Mouse (Mus musculus) midbrain, embryonic 10.5 days (tissue): ENCODE data around the gene Fgf18. TPM values are rescaled to one million over a fixed set of nuclear protein-coding genes. Genes with fewer than 3 reads are reported as not detected.
A peak's percentile ranks its signal among the peaks of the same experiment; 100 is the strongest.

Source experiments
- DNase-seq: peaks from one replicate; pipeline ENCODE4 v3.0.0-alpha.2; 2017; ENCODE audit warnings: low spot score
- H3K27ac ChIP-seq: fragments of 300-500 bp; sonication (generic); replicated peaks from 2 replicates; pipeline ENCODE4 v1.5.1; 2016; ENCODE audit warnings: mild to moderate bottlenecking
- H3K27me3 ChIP-seq: fragments of 300-500 bp; sonication (generic); 2 replicates; pipeline ENCODE4 v1.6.1; 2016; ENCODE audit warnings: low read depth, mild to moderate bottlenecking; ENCODE audit not compliant: poor library complexity, severe bottlenecking
- H3K36me3 ChIP-seq: fragments of 300-500 bp; sonication (generic); 2 replicates; pipeline ENCODE4 v1.6.1; 2016; ENCODE audit warnings: mild to moderate bottlenecking, moderate library complexity
- H3K4me1 ChIP-seq: fragments of 300-500 bp; sonication (generic); 2 replicates; pipeline ENCODE4 v1.6.1; 2016
- H3K4me3 ChIP-seq: fragments of 300-500 bp; sonication (generic); 2 replicates; pipeline ENCODE4 v1.5.1; 2016; ENCODE audit warnings: mild to moderate bottlenecking, moderate library complexity
- H3K9me3 ChIP-seq: fragments of 300-500 bp; sonication (generic); replicated peaks from 2 replicates; pipeline ENCODE4 v1.6.1; 2016; ENCODE audit warnings: mild to moderate bottlenecking
- WGBS: fragments of 180-500 bp; shearing (Covaris S2); methylation state at CpG from one replicate; pipeline ENCODE4 v1.1.7; 2016; 5-methylcytosine and 5-hydroxymethylcytosine counted together
- polyA plus RNA-seq: library from polyadenylated mRNA; unstranded; fragments of >200 nt; fragmentation: Nextera tagmentation; extraction: Ambion mirVana; gene quantifications from 2 replicates; pipeline ENCODE4 v1.2.1, GENCODE M21; 2016

The Fgf18 gene
- polyA plus RNA-seq, 1 experiment from 2014 or later = 8.8 TPM

- H3K36me3 ChIP-seq = peaks cover 40% of the 10 kb centered on the region
- 2% methylated on average over 53 of the region's 53 CpGs for WGBS
- no peaks in the 10 kb centered on the region for H3K27me3 ChIP-seq
- peak; percentile 81 for DNase-seq
- H3K27ac ChIP-seq = peak overlapping the region; percentile 97
- peak overlapping the region; percentile 96 for H3K4me3 ChIP-seq
- no peaks in the 10 kb centered on the region for H3K9me3 ChIP-seq
- H3K4me1 ChIP-seq = peaks cover 34% of the 10 kb centered on the region
These were observed 15.2 kb upstream of the Fgf18 start for GRCm38 (mm10) chr11:33162211-33162997.

GRCm38 (mm10) chr11:33159741-33160140, 12.5 kb upstream of the Fgf18 start:
- Histone ChIP-seq H3K27me3 (no peaks in the 10 kb centered on the region), H3K36me3 (peaks cover 66% of the 10 kb centered on the region), H3K4me3 (no peak overlapping the region), H3K4me1 (peaks cover 34% of the 10 kb centered on the region), H3K9me3 (no peaks in the 10 kb centered on the region), H3K27ac (no peak overlapping the region)
- no peak for DNase-seq
- 93% methylated on average over 3 of the region's 3 CpGs for WGBS

GRCm38 (mm10) chr11:33157453-33158196, 10.4 kb upstream of the Fgf18 start:
- peak; percentile 2 for DNase-seq
- H3K36me3 ChIP-seq = peaks cover 88% of the 10 kb centered on the region
- H3K4me1 ChIP-seq = peaks cover 26% of the 10 kb centered on the region
- no peaks in the 10 kb centered on the region for H3K9me3 ChIP-seq
- no peak overlapping the region for H3K4me3 ChIP-seq
- no peaks in the 10 kb centered on the region for H3K27me3 ChIP-seq
- 87% methylated on average over 2 of the region's 2 CpGs for WGBS
- H3K27ac ChIP-seq = no peak overlapping the region

DNA sequence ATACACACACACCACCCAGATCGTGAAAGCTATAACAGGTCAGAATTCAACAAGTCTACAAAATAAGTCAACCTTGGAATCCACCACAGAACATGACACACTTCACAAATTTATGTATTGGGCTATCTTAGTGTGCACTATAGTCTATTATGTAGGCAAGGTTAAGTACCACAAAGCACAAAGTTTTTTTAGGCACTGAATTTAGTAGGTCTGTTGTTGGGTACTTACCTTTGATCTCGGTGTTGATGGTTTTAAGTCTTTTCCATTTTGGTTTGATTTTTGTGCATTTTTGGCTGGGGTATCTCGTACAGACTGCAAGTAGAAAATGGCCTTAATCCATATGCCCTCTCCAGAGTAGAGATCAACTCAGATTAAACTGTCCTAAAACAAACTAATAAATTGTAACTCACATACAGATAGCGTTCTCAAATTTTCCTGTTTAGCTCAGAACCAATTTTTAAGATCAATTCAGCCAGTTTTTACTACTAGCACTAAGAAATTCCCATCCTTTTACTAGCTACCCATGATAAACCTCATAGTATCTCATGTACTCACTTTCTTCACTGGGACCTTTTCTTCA, 9.3 kb upstream of the Fgf18 start:
- DNase-seq = peak; percentile 3
- WGBS = 90% methylated on average over 4 of the region's 4 CpGs
- no peaks in the 10 kb centered on the region for H3K27me3 ChIP-seq

GRCm38 (mm10) chr11:33154459-33154858, 7.3 kb upstream of the Fgf18 start:
- peaks cover 100% of the 10 kb centered on the region for H3K36me3 ChIP-seq
- no peaks in the 10 kb centered on the region for H3K27me3 ChIP-seq
- H3K4me3 ChIP-seq = no peak overlapping the region
- WGBS = 91% methylated on average over 3 of the region's 3 CpGs
- DNase-seq = no peak
- 0 out of 2 replicates have a peak, but pooled peaks cover 7% of the 10 kb centered on the region for H3K4me1 ChIP-seq
- no peaks in the 10 kb centered on the region for H3K9me3 ChIP-seq
- no peak overlapping the region for H3K27ac ChIP-seq

More for the DNA sequence above, 9.3 kb upstream of the Fgf18 start:
- Histone ChIP-seq H3K9me3 (no peaks in the 10 kb centered on the region), H3K4me1 (peaks cover 22% of the 10 kb centered on the region), H3K36me3 (peaks cover 99% of the 10 kb centered on the region), H3K4me3 (no peak overlapping the region), H3K27ac (no peak overlapping the region)

- WGBS = 96% methylated on average over 1 of the region's 1 CpGs
- Histone ChIP-seq H3K4me3 (no peak overlapping the region), H3K36me3 (peaks cover 87% of the 10 kb centered on the region), H3K9me3 (no peaks in the 10 kb centered on the region), H3K4me1 (peaks cover 9% of the 10 kb centered on the region), H3K27ac (no peak overlapping the region), H3K27me3 (no peaks in the 10 kb centered on the region)
- no peak for DNase-seq
These were observed 5.8 kb upstream of the Fgf18 start for GRCm38 (mm10) chr11:33152997-33153396.

- WGBS = 84% methylated on average over 4 of the region's 4 CpGs
- Histone ChIP-seq H3K4me3 (no peak overlapping the region), H3K9me3 (no peaks in the 10 kb centered on the region), H3K4me1 (peaks cover 19% of the 10 kb centered on the region), H3K27me3 (peaks cover 6% of the 10 kb centered on the region), H3K27ac (no peak overlapping the region), H3K36me3 (peaks cover 75% of the 10 kb centered on the region)
- no peak for DNase-seq
These were observed 4.6 kb upstream of the Fgf18 start for GRCm38 (mm10) chr11:33151780-33152145.

- peaks cover 24% of the 10 kb centered on the region for H3K4me1 ChIP-seq
- no peak overlapping the region for H3K27ac ChIP-seq
- H3K9me3 ChIP-seq = no peaks in the 10 kb centered on the region
- peaks cover 11% of the 10 kb centered on the region for H3K27me3 ChIP-seq
- 75% methylated on average over 3 of the region's 3 CpGs for WGBS
- peaks cover 70% of the 10 kb centered on the region for H3K36me3 ChIP-seq
- H3K4me3 ChIP-seq = no peak overlapping the region
- no peak for DNase-seq
These were observed 4.1 kb upstream of the Fgf18 start for GRCm38 (mm10) chr11:33151128-33151779.

GRCm38 (mm10) chr11:33150364-33150763, 3.2 kb upstream of the Fgf18 start:
- peaks cover 20% of the 10 kb centered on the region for H3K27me3 ChIP-seq
- no peaks in the 10 kb centered on the region for H3K9me3 ChIP-seq
- H3K4me1 ChIP-seq = peaks cover 33% of the 10 kb centered on the region
- no peak overlapping the region for H3K4me3 ChIP-seq
- DNase-seq = peak; percentile 11
- no peak overlapping the region for H3K27ac ChIP-seq
- H3K36me3 ChIP-seq = peaks cover 61% of the 10 kb centered on the region

GRCm38 (mm10) chr11:33149453-33149852, 2.3 kb upstream of the Fgf18 start:
- no peaks in the 10 kb centered on the region for H3K9me3 ChIP-seq
- H3K27ac ChIP-seq = no peak overlapping the region
- no peak overlapping the region for H3K4me3 ChIP-seq
- H3K4me1 ChIP-seq = peaks cover 42% of the 10 kb centered on the region
- DNase-seq = peak; percentile 17
- H3K27me3 ChIP-seq = peaks cover 29% of the 10 kb centered on the region
- peaks cover 52% of the 10 kb centered on the region for H3K36me3 ChIP-seq

GRCm38 (mm10) chr11:33149088-33149436, 1.9 kb upstream of the Fgf18 start:
- Histone ChIP-seq H3K4me3 (no peak overlapping the region), H3K27ac (no peak overlapping the region), H3K27me3 (peaks cover 33% of the 10 kb centered on the region), H3K36me3 (peaks cover 48% of the 10 kb centered on the region), H3K9me3 (no peaks in the 10 kb centered on the region), H3K4me1 (peaks cover 46% of the 10 kb centered on the region)
- DNase-seq = no peak
- WGBS = 30% methylated on average over 3 of the region's 3 CpGs

DNA sequence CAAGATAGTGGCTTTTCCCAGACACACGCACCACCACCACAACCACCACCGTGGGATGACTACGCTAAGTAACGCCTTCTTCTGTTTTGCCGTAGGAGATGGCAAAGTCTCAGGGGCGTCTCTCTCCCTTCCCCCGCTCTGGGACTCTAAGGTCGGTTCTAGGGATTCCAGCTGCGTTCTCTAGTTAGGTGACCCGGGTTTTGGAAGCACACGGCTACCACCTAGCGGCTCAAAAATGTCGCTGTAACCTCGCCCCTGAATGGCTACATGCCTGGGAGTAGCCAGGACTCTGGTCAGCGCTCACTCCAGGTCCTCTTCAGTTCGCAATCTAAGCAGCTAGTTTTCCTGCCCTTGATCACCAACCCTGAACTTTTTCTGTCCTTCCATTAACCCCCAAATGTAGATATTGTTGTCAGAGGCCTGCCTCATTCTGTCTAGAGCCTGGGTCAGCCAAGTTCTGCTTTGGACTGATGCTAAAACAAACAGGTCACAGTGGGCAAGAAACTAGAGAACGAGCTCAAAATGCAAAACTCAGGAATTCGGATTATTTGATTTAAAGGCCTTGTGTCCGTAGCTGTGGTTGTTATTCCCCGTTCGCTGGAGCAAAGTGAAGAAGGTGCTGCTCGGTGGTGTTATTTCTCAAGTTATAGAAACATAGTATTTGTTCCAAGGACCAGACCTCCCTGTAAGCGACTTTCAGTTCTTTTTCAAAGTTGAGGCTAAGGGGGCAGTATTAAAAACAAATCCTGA, 1.3 kb upstream of the Fgf18 start:
- DNase-seq = peak; percentile 84
- 7% methylated on average over 23 of the region's 23 CpGs for WGBS
- H3K27me3 ChIP-seq = peaks cover 38% of the 10 kb centered on the region
- H3K27ac ChIP-seq = peak overlapping the region; percentile 85
- no peaks in the 10 kb centered on the region for H3K9me3 ChIP-seq
- peak overlapping the region; percentile 74 for H3K4me3 ChIP-seq
- peaks cover 51% of the 10 kb centered on the region for H3K4me1 ChIP-seq
- H3K36me3 ChIP-seq = peaks cover 42% of the 10 kb centered on the region
